Mouse (Mus musculus) gonadal fat pad, adult 2 months (tissue): ENCODE measurements around the gene Kpna1. TPM values are rescaled to one million over a fixed set of nuclear protein-coding genes. Genes with fewer than 3 reads are reported as not detected.
"Not testable (repeated sequence)": the region's sequence is repeated elsewhere in the genome, so short reads cannot be mapped to it uniquely, and the experiment has no call there.

Source experiments
- DNase-seq: peaks from one replicate; pipeline ENCODE4 v3.0.0-alpha.2; 2012; ENCODE audit warnings: low read depth
- polyA plus RNA-seq: library from polyadenylated mRNA; depleted of rRNA; stranded (reverse); fragments of >200 nt; gene quantifications from 2 replicates; pipeline ENCODE4 v1.2.3, GENCODE M21; 2012

Gene Kpna1
- polyA plus RNA-seq, 1 experiment, result 9.4 TPM

GRCm38 (mm10) chr16:35987930-35988329 is 9.4 kb downstream of the Kpna1 start:
- DNase-seq, result no peak

- DNase-seq, result no peak
Measured at GRCm38 (mm10) chr16:35992391-35992790, 13.8 kb downstream of the Kpna1 start.

GRCm38 (mm10) chr16:35993316-35993715 is 14.8 kb downstream of the Kpna1 start:
- DNase-seq, result no peak

GRCm38 (mm10) chr16:35998852-35999251 is 20.3 kb downstream of the Kpna1 start:
- DNase-seq, result not testable (repeated sequence)

- no peak for DNase-seq
Measured at GRCm38 (mm10) chr16:36008396-36008795, 29.8 kb downstream of the Kpna1 start.

GRCm38 (mm10) chr16:36016335-36016734 is 37.8 kb downstream of the Kpna1 start:
- DNase-seq, result no peak

GRCm38 (mm10) chr16:36028120-36028519 is 49.6 kb downstream of the Kpna1 start:
- DNase-seq, result not testable (repeated sequence)

GRCm38 (mm10) chr16:36040640-36041624 is 62.4 kb downstream of the Kpna1 start, which contains the start of gene Wdr5b:
Wdr5b (plus strand) TSS chr16:36041190.
- peak; percentile 89 for DNase-seq

GRCm38 (mm10) chr16:36041625-36042020 is 63.1 kb downstream of the Kpna1 start:
- no peak for DNase-seq

- no peak for DNase-seq
Measured at GRCm38 (mm10) chr16:36043073-36043472, 64.5 kb downstream of the Kpna1 start.

- no peak for DNase-seq
Measured at GRCm38 (mm10) chr16:36043964-36044363, 65.4 kb downstream of the Kpna1 start.

- DNase-seq, result no peak
Measured at GRCm38 (mm10) chr16:36047538-36047937, 69.0 kb downstream of the Kpna1 start.

- no peak for DNase-seq
Measured at GRCm38 (mm10) chr16:36051491-36051890, 72.9 kb downstream of the Kpna1 start.

GRCm38 (mm10) chr16:36053524-36054275 is 75.2 kb downstream of the Kpna1 start:
- no peak for DNase-seq

GRCm38 (mm10) chr16:36054920-36055319 is 76.4 kb downstream of the Kpna1 start:
- DNase-seq, result no peak

- DNase-seq, result no peak
Measured at GRCm38 (mm10) chr16:36056416-36056815, 77.9 kb downstream of the Kpna1 start.

- DNase-seq, result no peak
Measured at GRCm38 (mm10) chr16:36057933-36058475, 79.5 kb downstream of the Kpna1 start.

GRCm38 (mm10) chr16:36062534-36062933 is 84.0 kb downstream of the Kpna1 start:
- DNase-seq, result not testable (repeated sequence)

GRCm38 (mm10) chr16:36063315-36063714 is 84.8 kb downstream of the Kpna1 start:
- no peak for DNase-seq

- no peak for DNase-seq
Measured at GRCm38 (mm10) chr16:36064904-36065303, 86.4 kb downstream of the Kpna1 start.

GRCm38 (mm10) chr16:36067694-36068093 is 89.1 kb downstream of the Kpna1 start:
- DNase-seq, result no peak

GRCm38 (mm10) chr16:36068356-36068755 is 89.8 kb downstream of the Kpna1 start:
- DNase-seq, result no peak
